Mouse (Mus musculus): Measurements from ENCODE around the gene Ctrc. TPM values are rescaled to one million over a fixed set of nuclear protein-coding genes. Genes with fewer than 3 reads are reported as not detected.

Ctrc gene
- total RNA-seq, 2 experiments from 2014 or later: not detected

DNA sequence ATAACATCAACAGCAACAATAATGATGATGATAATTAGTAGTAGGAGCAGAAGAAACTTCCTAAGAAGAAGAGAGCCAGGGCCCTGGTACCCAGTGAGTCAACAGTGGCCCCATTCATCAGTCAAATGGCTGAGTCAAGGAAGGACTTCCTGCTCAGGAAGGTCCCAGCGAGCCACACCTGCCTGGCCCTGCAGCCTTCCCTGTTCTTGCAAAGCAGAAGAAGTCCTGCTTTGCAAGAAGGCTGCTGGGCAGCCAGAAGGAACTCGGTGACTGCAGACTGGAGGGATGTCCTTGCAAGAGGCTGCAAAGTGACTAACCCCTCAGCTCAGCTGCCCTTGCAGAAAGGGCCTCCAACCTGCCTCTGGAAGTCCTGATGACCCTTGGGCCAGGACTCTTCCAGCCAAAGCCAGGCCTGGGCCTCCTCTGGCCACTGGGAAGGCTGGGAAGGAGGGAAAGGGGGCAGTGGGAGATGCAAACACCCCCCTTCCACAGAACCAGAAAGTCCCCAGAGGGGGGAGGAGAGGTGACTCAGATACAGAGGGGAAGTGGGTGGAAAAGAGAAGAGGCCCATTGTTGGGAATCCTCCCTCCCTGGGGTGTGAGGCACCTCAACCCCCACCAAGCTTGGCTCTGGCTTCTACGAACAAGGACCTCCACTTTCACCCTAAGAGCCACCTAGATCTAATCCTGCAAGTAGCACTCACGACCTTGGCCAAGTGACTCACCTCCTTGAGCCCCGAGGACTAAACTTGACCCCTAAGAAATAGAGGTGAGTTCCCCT, 23.5 kb upstream of the Ctrc start:
- ATAC-seq (replicated peaks; ENCODE audit: low FRiP score, poor library complexity, severe bottlenecking): no peak

DNA sequence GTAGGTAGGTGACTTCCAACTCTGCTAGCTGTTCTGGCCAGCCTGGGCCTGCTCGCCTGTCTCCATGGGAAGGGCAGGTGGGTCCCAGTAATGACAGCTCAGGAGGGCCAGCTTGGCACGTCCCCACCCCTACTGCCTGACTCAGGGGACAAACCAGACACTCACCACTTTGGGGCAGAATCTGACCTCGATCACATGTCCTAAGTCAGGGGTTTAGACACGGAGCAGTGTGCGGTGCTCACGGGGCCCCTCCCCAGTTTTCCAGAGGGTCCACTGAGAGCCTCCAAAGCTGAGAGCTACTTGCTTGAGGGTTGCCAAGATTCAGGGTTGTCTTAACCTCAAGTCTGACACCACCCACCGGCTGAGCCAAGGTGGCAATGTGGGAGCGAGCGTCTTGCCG, 21.9 kb upstream of the Ctrc start:
- no peak for ATAC-seq (replicated peaks; ENCODE audit: low FRiP score, poor library complexity, severe bottlenecking)

DNA sequence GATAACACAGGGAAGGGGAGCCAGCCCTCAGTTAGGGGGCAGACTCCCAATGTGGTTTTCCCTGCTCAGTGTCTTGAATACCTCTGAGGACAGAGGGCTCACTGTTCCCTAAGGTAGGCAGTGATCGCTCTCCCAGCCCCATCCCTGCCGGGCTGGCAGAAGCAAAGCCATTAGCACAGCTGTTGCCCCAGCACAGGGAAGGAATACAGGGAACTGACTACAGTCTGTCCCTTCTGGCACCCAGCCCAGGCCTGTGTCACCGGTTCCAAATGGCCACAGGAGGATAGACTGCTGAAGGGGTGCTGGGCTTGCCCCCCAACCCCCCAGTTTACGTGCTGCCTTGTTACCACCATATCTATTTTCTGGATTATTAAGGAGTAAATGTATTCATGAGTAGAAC, 21.3 kb upstream of the Ctrc start:
- ATAC-seq (replicated peaks; ENCODE audit: low FRiP score, poor library complexity, severe bottlenecking): no peak

DNA sequence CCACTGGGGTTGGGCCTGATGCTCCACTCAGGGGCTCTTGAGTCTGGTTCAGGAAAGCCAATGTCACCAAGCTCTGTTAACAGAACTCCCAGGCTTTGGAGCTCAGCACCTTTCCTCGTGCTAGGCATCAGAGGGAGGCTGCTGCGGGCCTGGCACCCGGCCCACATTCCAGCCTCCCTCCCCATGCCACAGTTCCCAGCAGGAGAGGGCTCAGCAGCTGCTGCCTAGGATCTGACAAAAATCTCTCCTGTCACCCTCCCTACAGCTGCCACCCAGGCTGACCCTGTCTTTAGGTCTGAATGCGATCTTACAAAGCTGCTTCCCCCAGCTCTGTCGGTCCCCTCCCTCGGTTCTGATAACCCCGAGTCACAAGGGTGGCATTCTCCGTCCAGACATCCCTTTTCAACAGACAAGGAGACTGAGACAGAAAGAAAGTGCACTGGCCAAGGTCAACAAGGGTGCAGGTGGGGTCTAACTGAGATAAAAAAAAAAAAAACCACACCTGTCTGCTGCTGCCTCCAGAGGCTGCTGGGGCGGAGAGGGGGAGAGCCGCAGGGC, 20.9 kb upstream of the Ctrc start:
- ATAC-seq (replicated peaks; ENCODE audit: low FRiP score, poor library complexity, severe bottlenecking): no peak

DNA sequence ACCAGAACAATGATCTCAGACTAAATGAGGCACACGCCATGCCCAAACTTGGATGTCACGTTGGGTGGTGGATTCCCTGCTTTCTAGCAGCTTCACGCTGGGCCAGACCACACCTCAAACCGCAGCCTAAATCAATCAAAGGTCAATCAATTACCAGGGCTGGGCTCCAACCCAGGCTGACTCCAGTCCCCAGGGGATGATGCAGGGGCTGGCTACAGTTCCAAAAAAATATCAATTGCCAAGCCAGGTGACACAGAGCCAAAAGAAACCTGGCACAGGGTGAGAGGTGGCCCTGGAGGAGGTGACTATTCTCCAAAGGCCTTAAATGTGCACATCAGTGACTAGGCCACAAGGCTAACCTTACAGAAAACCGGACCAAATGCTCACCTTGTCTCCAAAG, 19.4 kb upstream of the Ctrc start:
- no peak for ATAC-seq (replicated peaks; ENCODE audit: low FRiP score, poor library complexity, severe bottlenecking)

DNA sequence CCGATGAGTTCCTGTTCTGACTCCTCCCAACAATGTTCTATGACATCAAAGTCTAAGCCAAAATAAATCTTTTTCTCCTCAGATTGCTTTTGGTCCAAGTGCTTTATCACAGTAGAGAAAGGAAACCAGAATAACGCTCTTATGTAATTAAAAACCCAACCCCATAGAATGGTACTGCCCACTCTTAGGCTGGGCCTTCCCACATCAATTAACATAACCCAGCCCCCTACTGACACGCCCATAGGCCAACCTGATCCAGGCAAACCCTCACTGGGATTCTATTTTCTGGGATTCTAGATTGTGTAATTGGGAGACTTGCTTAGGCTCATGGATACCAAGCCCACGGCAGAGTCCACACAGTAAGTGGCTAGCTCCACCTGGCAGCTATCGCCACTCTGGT, 18.8 kb upstream of the Ctrc start:
- ATAC-seq (replicated peaks; ENCODE audit: low FRiP score, poor library complexity, severe bottlenecking): no peak

DNA sequence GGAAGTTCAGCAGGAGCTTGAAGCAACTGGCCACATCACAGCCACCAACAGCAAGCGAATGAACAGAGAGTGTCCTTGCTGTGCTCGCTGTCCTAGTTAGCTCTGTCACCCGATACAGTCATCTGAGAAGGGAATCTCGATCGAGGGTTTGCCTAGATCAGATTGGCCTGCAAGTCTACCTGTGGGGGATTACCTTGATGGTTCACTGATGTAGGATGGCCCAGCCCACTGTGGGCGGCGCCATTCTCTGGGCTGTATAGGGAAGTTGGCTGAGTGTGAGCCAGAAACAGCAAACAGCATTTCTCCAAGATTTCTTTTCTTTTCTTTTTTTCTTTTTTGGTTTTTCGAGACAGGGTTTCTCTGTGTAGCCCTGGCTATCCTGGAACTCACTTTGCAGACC, 18.3 kb upstream of the Ctrc start:
- no peak for ATAC-seq (replicated peaks; ENCODE audit: low FRiP score, poor library complexity, severe bottlenecking)

DNA sequence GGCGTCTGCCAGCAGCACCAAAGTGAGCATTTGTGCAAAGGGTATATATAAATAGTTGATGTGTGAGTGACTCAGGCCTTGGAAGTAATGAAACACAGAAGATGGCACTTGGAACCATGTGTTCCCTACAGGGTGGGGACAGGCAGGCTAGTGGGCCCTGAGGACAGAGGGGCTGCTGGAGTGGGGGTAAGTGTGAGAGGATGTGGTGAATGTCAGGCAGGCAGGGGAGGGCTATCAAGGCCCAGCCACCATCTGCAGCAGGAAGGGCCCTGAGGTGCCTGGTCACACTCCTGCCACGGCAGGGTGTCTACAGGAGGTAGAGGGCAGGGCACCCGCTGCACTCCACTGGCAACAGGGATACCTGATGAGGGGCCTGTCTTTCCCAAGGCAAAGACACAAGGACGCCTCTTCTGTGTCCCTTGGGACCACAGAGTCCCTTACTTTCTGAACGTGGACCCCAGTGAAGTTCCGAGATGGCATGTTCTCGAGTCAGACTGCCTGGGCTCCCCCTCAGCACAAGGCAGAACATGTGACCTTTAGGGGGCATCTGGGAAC, 17.6 kb upstream of the Ctrc start:
- ATAC-seq (replicated peaks; ENCODE audit: low FRiP score, poor library complexity, severe bottlenecking): no peak

DNA sequence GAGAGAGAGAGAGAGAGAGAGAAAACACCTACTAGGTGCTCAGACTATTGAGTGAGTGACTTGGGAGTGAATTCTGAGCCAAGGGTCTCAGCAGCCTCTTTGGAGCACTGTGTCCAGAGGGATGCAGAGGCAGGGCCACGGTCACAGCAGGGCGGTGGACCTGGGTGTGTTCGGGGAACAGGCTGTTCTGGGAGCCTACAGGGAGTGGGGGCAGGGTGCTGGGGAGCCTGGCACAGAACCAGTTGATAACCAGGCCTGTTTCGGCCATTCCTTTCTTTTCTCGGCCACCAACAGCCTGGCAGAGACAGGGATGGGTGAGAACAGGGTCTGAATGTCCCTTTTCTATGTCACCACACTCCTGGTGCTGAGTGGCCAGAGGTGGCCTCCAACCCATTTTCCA, 16.7 kb upstream of the Ctrc start:
- no peak for ATAC-seq (replicated peaks; ENCODE audit: low FRiP score, poor library complexity, severe bottlenecking)

DNA sequence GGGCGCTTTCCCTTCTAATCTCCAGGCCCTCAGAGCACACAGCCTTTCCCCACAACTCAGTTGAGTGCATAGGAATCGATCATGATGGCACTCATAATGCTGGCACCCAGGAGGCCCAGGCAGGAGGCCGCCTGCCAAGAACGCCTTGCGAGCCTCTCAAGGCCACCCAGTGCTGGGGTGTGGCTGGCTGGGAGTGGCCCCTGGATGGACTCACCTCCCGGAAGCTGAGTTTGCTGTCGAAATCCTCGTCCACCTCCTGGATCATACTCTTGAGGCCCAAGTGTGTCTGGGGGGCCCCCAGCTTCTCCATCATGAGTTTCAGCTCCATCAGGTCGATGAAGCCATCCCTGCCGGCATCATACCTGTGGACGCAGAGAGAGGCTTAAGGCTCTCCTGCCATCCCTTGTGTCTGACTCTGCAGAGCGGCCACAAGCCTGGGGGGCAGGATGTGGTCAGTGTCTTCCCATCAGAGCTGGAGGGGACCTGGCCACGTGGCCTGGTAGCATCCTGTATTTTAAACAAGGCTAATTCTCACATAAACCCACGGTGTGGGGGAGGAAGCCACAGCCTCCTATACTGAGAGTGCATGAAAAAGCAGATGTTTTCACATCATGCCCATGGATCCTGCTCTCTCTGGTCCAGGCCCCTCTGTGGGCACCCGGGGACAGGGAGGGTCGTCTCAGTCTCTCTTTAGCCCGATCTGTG, 15.6 kb upstream of the Ctrc start:
- no peak for ATAC-seq (replicated peaks; ENCODE audit: low FRiP score, poor library complexity, severe bottlenecking)

DNA sequence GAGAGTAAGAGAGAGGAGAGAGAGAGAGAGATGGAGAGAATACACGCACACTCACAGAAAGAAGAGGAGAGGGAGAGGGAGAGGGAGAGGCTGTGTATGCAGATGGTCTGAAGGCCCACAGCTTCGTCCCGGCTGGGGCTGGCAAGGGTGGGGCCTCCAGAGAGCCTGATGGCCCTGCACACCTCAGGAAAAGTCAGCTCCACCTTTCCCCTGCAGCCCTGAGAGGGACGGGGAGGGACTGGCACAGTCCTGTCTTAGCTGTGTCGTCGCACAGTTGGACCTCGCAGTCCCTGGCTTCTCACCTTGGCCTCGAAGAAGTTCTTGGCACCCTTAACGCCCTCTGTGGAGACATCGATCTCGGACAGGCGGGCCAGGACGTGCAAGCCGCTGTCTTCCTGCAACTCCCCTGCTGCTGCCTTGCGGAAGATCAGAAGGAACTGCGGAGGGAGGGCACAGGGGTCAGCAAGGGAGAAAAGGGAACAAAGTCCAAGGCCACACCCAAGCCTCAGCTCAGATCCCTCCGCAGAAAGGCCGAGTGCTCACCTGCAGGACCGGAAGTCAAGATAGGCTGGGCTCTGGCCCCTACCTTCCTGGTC, 14.2 kb upstream of the Ctrc start:
- ATAC-seq (replicated peaks; ENCODE audit: low FRiP score, poor library complexity, severe bottlenecking): no peak

DNA sequence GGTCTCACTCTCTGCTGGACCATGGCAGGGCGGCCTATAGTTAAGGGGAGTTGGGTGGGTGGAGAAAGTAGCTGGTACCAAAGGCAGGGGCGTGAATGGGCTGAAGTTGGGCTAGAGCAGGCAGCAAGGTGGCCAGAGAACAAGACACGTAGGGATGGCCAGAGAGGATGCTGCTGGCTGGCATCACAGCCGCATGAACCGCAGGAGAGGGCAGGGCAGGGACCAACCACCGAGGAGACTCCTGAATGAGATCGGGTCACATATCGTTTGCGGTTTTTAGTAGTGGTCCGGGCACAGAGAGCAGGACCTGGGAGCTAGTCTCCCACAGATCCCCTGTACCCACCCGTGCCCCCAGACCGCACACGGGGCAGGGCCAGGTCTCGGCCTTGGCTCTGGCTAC, 13.2 kb upstream of the Ctrc start:
- ATAC-seq (replicated peaks; ENCODE audit: low FRiP score, poor library complexity, severe bottlenecking): no peak

DNA sequence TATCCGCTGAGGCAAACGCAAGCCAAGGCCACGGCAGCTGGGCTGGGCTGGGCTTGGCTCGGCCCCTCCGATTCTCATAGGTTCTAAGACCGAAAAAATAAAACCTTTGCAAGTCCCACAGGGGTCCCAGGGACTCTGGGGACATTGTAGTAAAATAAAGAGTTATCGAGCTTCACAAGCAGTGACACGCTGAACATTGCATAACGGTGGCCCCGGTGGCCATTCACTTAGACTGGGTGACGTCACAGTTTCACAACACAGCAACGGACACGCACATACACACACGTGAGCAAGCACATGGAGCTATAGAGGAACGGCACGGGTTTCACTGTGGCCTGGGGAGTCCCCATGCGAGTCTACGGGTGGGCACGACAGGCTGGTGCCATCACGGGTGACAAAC, 12.3 kb upstream of the Ctrc start:
- no peak for ATAC-seq (replicated peaks; ENCODE audit: low FRiP score, poor library complexity, severe bottlenecking)

DNA sequence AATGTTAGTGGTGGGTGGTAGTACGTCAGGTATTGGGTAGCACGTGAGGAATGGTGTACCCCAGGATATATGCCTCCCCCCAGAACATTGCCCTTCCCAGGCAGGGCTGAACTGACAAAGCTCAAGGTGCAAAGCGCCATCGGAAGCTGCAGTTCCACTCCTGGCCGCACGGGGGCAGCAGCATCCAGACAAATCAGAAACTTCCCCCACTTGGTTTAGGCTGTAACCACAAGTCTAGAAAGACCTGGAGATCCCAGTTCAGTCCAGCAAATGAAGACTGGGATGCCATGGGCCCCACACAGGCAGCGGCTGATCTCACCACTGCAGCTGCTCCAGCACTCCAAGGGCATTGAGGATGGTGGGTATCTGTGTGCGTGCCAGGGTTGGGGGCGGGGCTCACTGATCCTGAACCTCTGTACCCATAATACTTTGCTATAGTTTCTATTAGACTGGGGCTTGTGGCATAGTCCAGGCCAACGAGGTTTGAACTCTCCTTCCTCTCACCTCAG, 11.3 kb upstream of the Ctrc start:
- ATAC-seq (replicated peaks; ENCODE audit: low FRiP score, poor library complexity, severe bottlenecking): peak; percentile 68

DNA sequence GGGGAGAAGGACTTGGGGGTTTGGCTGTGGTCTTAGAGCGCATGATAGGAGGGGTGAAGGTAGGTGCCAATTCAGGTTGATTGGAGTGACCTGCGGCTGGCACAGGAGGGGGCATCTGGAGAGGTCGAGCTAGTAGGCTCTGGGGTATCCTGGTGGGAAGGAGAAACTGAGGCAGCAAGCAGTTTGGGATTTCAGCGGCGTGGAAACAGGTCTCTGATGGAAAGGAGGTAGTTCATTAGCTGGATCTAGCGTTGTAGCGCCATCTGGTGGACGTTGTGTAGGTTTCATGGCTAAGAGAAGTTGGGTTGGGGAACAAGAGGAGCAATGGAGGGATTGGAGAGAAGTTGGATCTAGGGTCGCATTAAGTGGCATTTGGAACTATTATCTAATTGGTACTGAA, 7.3 kb upstream of the Ctrc start:
- ATAC-seq (replicated peaks; ENCODE audit: low FRiP score, poor library complexity, severe bottlenecking): peak; percentile 63; the same call in 1 of the 2 replicates

DNA sequence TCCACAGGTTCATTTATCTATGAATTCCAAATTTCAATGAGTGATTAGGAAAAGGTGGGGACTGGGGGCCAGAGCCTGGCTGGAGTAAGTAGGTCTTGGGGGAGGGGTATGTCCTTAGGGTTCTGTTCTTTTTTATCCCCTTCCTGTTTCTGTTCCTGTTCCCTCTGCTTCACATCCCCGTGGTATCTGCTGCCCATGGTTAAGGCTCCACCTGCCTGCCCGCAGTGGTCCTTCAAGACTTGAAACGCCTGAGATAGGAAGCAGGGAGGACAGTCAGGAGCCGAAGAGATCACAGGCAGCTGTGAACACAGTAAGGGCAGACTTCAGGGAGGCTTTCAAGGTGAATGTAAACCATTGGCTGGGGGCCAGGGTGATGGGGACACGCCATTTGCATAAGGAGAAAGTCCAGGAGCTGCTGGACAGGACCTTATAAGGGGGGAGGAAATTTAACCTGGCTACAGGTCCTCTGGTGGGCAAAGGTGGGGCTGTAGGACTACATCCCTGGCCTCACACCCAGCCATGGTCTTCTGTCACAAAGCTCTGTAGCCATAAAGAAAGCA, 11.5 kb downstream of the Ctrc start:
- no peak for ATAC-seq (replicated peaks; ENCODE audit: low FRiP score, poor library complexity, severe bottlenecking)

DNA sequence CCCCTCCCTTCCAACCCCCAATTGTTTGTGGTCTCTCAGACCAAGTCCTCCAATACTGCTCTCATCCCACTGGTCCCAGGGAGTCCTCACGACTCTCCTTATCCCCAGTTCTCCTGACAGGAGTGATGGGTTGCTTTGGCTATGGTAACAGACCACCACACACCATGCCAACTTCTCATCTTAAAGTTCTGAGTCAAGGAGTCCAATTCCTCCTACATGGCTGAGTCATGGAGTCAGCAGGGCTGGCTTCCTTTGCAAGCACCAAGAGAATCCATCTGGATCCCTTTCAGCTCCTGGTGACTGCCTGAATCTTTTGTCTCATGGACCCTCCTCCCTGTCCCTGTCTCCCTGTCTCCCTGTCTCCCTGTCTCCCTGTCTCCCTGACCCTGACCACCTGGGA, 12.2 kb downstream of the Ctrc start:
- ATAC-seq (replicated peaks; ENCODE audit: low FRiP score, poor library complexity, severe bottlenecking): no peak

DNA sequence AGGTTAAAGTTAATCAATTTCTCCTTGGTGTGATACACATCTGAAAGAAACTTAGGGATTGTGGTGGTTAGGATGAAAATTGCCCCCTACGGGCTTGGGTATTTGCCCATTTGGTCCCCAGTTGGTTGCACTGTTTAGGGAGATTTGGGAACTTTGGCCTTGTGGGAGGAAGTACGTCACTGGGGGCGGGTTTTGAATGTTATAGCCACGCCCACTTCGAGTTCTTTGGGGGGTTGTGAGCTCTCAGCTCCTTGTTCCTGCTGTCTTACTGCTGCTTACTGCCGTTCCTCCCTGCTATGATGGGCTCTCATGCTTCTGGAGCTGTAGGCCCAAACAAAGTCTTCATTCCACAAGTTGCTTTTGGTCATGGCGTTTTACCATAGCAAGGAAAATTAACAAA, 14.8 kb downstream of the Ctrc start:
- no peak for ATAC-seq (replicated peaks; ENCODE audit: low FRiP score, poor library complexity, severe bottlenecking)

DNA sequence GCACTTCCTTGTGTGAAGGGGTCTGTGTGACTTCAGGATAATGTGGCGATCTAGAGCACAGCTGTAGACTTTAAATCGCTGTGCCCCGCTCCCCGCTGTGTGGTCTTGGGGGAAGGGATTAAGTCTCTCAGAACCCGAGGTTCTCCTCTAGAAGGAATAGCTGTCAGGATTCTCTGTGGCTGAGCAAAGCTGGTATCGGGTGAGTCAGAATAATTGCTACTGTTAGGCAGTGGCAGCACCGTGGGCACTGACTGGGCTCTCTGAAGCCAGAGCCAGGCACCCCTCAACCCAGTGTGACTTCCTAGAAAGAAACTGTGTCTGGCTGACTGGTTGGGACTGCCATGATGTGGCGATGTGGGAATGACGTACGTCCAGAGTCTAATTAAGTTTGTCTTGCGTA, 15.8 kb downstream of the Ctrc start:
- no peak for ATAC-seq (replicated peaks; ENCODE audit: low FRiP score, poor library complexity, severe bottlenecking)

DNA sequence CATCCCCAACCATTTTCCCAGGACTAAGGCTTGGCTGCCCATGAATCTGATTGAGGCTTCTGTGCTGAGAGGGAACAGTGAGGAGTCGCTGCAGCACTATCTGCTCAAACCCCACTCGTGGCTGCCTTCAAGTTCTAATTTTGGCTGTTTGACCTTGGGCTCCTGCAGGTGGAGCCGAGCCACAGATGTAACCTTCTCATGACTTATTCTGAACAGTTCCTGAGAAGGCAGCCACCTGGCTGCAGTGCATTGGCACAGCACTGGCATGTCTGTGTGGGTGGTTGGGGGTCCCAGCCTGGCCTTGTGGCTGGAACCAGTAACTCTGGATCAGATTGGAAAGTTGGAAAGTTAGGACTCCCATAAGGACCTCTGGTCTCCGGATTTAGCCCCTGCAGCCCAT, 18.0 kb downstream of the Ctrc start:
- ATAC-seq (replicated peaks; ENCODE audit: low FRiP score, poor library complexity, severe bottlenecking): no peak
